In genomic region chr16:21483803-21484202, GRCm38 (mm10) we compare ENCODE assay signal across 25 mouse cellular contexts.
"Had no signal": no experiment of that assay in that cellular context is flagged by ENCODE, and none has a peak within 500 bp of the region (broad histone marks: within the 10 kb centered on the region; RNA-seq: fewer than 3 reads in every experiment).

No protein-coding gene starts in this region.

- ATAC-seq: hindbrain, embryonic 16.5 days; inflammation-experienced regulatory T-cells, adult 6 months; intestine, embryonic 15.5 days; intestine, postnatal 0 days; liver, postnatal 0 days had no signal

- H3K36me3 ChIP-seq: intestine, embryonic 15.5 days; limb, embryonic 10.5 days; limb, embryonic 12.5 days; liver, embryonic 13.5 days; liver, embryonic 15.5 days had no signal

- H3K9ac ChIP-seq: hindbrain, embryonic 12.5 days; hindbrain, embryonic 14.5 days; intestine, embryonic 15.5 days; limb, embryonic 12.5 days; liver, embryonic 13.5 days; liver, embryonic 15.5 days; liver, postnatal 0 days had no signal

- H3K27me3 ChIP-seq: hindbrain, embryonic 12.5 days; intestine, embryonic 15.5 days; limb, embryonic 12.5 days; liver, embryonic 13.5 days; liver, embryonic 15.5 days had no signal

- H3K4me1 ChIP-seq: hindbrain, embryonic 10.5 days; hindbrain, embryonic 12.5 days; intestine, embryonic 15.5 days; limb, embryonic 10.5 days; limb, embryonic 12.5 days; liver, embryonic 13.5 days; liver, embryonic 15.5 days had no signal

- H3K27ac ChIP-seq: gastrocnemius, adult 2 months; hindbrain, embryonic 10.5 days; hindbrain, embryonic 12.5 days; hindbrain, embryonic 14.5 days; intestine, embryonic 15.5 days; layer of hippocampus, adult 2 months; left cerebral cortex, adult 2 months; limb, embryonic 10.5 days; limb, embryonic 12.5 days; liver, embryonic 13.5 days; liver, embryonic 15.5 days had no signal

- H3K4me2 ChIP-seq: hindbrain, embryonic 12.5 days; hindbrain, embryonic 14.5 days; intestine, embryonic 15.5 days; limb, embryonic 12.5 days; liver, embryonic 11.5 days; liver, embryonic 13.5 days; liver, embryonic 15.5 days had no signal

- DNase-seq: gastrocnemius, adult 2 months; gastrocnemius, postnatal 10 days; gastrocnemius, postnatal 25 days; kidney, adult 18-20 months; kidney, adult 8-10 months; kidney, postnatal 10 days; kidney, postnatal 25 days; kidney, postnatal 4 days; liver; liver, embryonic 13.5 days; liver, postnatal 0 days; lung, adult 2 months had no signal

- H3K4me3 ChIP-seq: gastrocnemius, adult 2 months; hindbrain, embryonic 10.5 days; hindbrain, embryonic 12.5 days; intestine, embryonic 15.5 days; layer of hippocampus, adult 2 months; left cerebral cortex, adult 2 months; limb, embryonic 10.5 days; limb, embryonic 12.5 days; liver, embryonic 13.5 days; liver, embryonic 15.5 days had no signal

- H3K9me3 ChIP-seq: hindbrain, embryonic 10.5 days; hindbrain, embryonic 12.5 days; intestine, embryonic 15.5 days; limb, embryonic 10.5 days; limb, embryonic 12.5 days; liver, embryonic 13.5 days; liver, embryonic 15.5 days had no signal
